8 mouse cellular contexts compared by ENCODE assay signal in genomic region chr13:67729441-67729840, GRCm38 (mm10). TPM values are rescaled to one million over a fixed set of nuclear protein-coding genes. Genes with fewer than 3 reads are reported as not detected.
DNase-seq lines count a peak whose midpoint lies in the region; ATAC-seq and TF ChIP-seq lines count a peak whose summit lies in the region.
"Not testable (repeated sequence)": the region's sequence is repeated elsewhere in the genome, so short reads cannot be mapped to it uniquely, and the experiment has no call there.

No protein-coding gene starts in this region.

- H3K4me3 ChIP-seq in embryonic facial prominence, embryonic 11.5 days (ENCODE audit: low read depth, low read length): peak overlapping the region; percentile 56
- peak overlapping the region; percentile 68 for H3K4me3 ChIP-seq in heart, embryonic 13.5 days
- peak overlapping the region; percentile 94 for H3K4me3 ChIP-seq in kidney, adult 2 months (ENCODE audit: insufficient read depth, low read depth, low read length)
- peak overlapping the region; percentile 61 for H3K4me3 ChIP-seq in limb, embryonic 11.5 days (ENCODE audit: low read depth, low read length)
- H3K4me3 ChIP-seq in macrophage (ENCODE audit: inconsistent target): peak overlapping the region; percentile 63

- peak; percentile 66 for DNase-seq in adipocyte (ENCODE audit: low spot score)
- peak; percentile 37 for DNase-seq in embryonic facial prominence, embryonic 11.5 days (ENCODE audit: low spot score)
- peak; percentile 59 for DNase-seq in kidney, adult 2 months
- DNase-seq in limb, embryonic 11.5 days (ENCODE audit: low spot score): peak; percentile 27
- peak; percentile 33 for DNase-seq in retina, postnatal 1 day
- peak; percentile 6 for DNase-seq in urinary bladder, postnatal 25 days (ENCODE audit: low spot score)

- WGBS in embryonic facial prominence, embryonic 11.5 days: 38% methylated on average over 4 of the region's 4 CpGs
- 54% methylated on average over 4 of the region's 4 CpGs for WGBS in heart, embryonic 13.5 days
- whole genome bisulfite sequencing in kidney, adult 2 months: 8% methylated on average over 4 of the region's 4 CpGs
- 59% methylated on average over 4 of the region's 4 CpGs for WGBS in limb, embryonic 11.5 days
- 11% methylated on average over 4 of the region's 4 CpGs for WGBS in macrophage (ENCODE audit: missing documents)

- H3K79me2 ChIP-seq in macrophage (ENCODE audit: inconsistent target): peaks cover 22% of the 10 kb centered on the region; the same call in 1 of the 2 replicates

- H3K27me3 ChIP-seq in embryonic facial prominence, embryonic 11.5 days (ENCODE audit: control insufficient read depth, insufficient read depth, low read length); heart, embryonic 13.5 days (replicated peaks); kidney, adult 2 months (replicated peaks; ENCODE audit: control insufficient read depth, insufficient read depth, low read length); limb, embryonic 11.5 days (ENCODE audit: control insufficient read depth, insufficient read depth, low read length): not testable (repeated sequence)

- not testable (repeated sequence) for H3K27ac ChIP-seq in embryonic facial prominence, embryonic 11.5 days (replicated peaks; ENCODE audit: low read depth, low read length); kidney, adult 2 months (ENCODE audit: insufficient read depth, low read depth, low read length); limb, embryonic 11.5 days (replicated peaks; ENCODE audit: low read depth, low read length)
- peak overlapping the region; percentile 32; the same call in 1 of the 2 replicates for H3K27ac ChIP-seq in heart, embryonic 13.5 days (replicated peaks)
- peak overlapping the region; percentile 33 for H3K27ac ChIP-seq in macrophage

- H3K9ac ChIP-seq in embryonic facial prominence, embryonic 11.5 days (replicated peaks; ENCODE audit: low read length): peak overlapping the region; percentile 47
- peak overlapping the region; percentile 84; the same call in 1 of the 2 replicates for H3K9ac ChIP-seq in heart, embryonic 13.5 days
- H3K9ac ChIP-seq in limb, embryonic 11.5 days (ENCODE audit: low read length): not testable (repeated sequence)

- not testable (repeated sequence) for H3K36me3 ChIP-seq in embryonic facial prominence, embryonic 11.5 days (replicated peaks; ENCODE audit: control insufficient read depth, insufficient read depth, low read depth, low read length); heart, embryonic 13.5 days; kidney, adult 2 months (ENCODE audit: control insufficient read depth, insufficient read depth, low read length); limb, embryonic 11.5 days (ENCODE audit: control insufficient read depth, insufficient read depth, low read length); macrophage (ENCODE audit: inconsistent target)

- H3K4me1 ChIP-seq in embryonic facial prominence, embryonic 11.5 days (ENCODE audit: control insufficient read depth, insufficient read depth, low read length); kidney, adult 2 months (ENCODE audit: control insufficient read depth, insufficient read depth, low read length); limb, embryonic 11.5 days (ENCODE audit: control insufficient read depth, insufficient read depth, low read length): not testable (repeated sequence)
- H3K4me1 ChIP-seq in heart, embryonic 13.5 days: peaks cover 13% of the 10 kb centered on the region

- H3K9me3 ChIP-seq in embryonic facial prominence, embryonic 11.5 days (replicated peaks; ENCODE audit: control insufficient read depth, low read length); limb, embryonic 11.5 days (ENCODE audit: control insufficient read depth, low read length): not testable (repeated sequence)
- peaks cover 11% of the 10 kb centered on the region for H3K9me3 ChIP-seq in heart, embryonic 13.5 days

- peak; percentile 68; the same call in 1 of the 2 replicates for ATAC-seq in embryonic facial prominence, embryonic 11.5 days (replicated peaks; ENCODE audit: insufficient number of reproducible peaks, low FRiP score, low TSS enrichment, low read depth)
- not testable (repeated sequence) for ATAC-seq in heart, embryonic 13.5 days (ENCODE audit: extremely low read depth, insufficient number of reproducible peaks, low FRiP score, low TSS enrichment)
- ATAC-seq in limb, embryonic 11.5 days (ENCODE audit: insufficient number of reproducible peaks, low FRiP score, low TSS enrichment, low read depth): peak; percentile 67

- H3K4me2 ChIP-seq in embryonic facial prominence, embryonic 11.5 days (ENCODE audit: low read depth, low read length): peak overlapping the region; percentile 37
- H3K4me2 ChIP-seq in heart, embryonic 13.5 days: peak overlapping the region; percentile 76
- peak overlapping the region; percentile 58; the same call in 1 of the 2 replicates for H3K4me2 ChIP-seq in limb, embryonic 11.5 days (ENCODE audit: low read depth, severe bottlenecking)

- peak; percentile 46 for TF ChIP-seq CTCF in kidney, adult 2 months (conservative IDR thresholded peaks at IDR 0.05; ENCODE audit: insufficient read depth, insufficient read length, low read depth, low read length)

- TF ChIP-seq POLR2A in kidney, adult 2 months (IDR thresholded peaks at IDR 0.05; ENCODE audit: low read depth, low read length): not testable (repeated sequence)

RNA-seq across cellular contexts. Expression of gene Zfp65, which starts 0.5 kb away (rescaled TPM):
- 3.8 and 4.1 TPM in 2 replicates for polyA plus RNA-seq in embryonic facial prominence, embryonic 11.5 days (2014; fragmentation: Nextera tagmentation; extraction: Ambion mirVana)
- 3.7 and 4.4 TPM in 2 replicates for polyA plus RNA-seq in heart, embryonic 13.5 days (2015; fragmentation: Nextera tagmentation; extraction: Ambion mirVana)
- polyA plus RNA-seq in kidney, adult 2 months (2012; rRNA removed): 1.1 and 1.9 TPM in 2 replicates
- polyA plus RNA-seq in limb, embryonic 11.5 days (2014; fragmentation: Nextera tagmentation; extraction: Ambion mirVana): 4.0 and 4.7 TPM in 2 replicates
- 10 to 100 TPM in 15 of 26 experiments, 1 to 10 TPM in 11; 4.4 to 27.5 (median 11.3) TPM for total RNA-seq in macrophage (2018; cell fraction: chromatin; rRNA removed)
- 10 to 100 TPM in 18 of 26 experiments, 1 to 10 TPM in 8; 4.5 to 16.7 (median 13.0) TPM for total RNA-seq in macrophage (2018; cell fraction: cytosol; rRNA removed)
- total RNA-seq in macrophage (2018; cell fraction: nucleus; rRNA removed): 10 to 100 TPM in 10 of 26 experiments, 1 to 10 TPM in 16; 3.7 to 24.4 (median 9.0) TPM
- polyA plus RNA-seq in macrophage (2018): 11.0 to 17.4 TPM (median 11.8 TPM) in 3 replicates

RNA-seq across cellular contexts. Expression of gene Zfp85, which starts 25.6 kb away (rescaled TPM):
- polyA plus RNA-seq in embryonic facial prominence, embryonic 11.5 days (2014; fragmentation: Nextera tagmentation; extraction: Ambion mirVana): 7.7 and 8.0 TPM in 2 replicates
- 2.4 and 3.2 TPM in 2 replicates for polyA plus RNA-seq in heart, embryonic 13.5 days (2015; fragmentation: Nextera tagmentation; extraction: Ambion mirVana)
- 0.53 and 0.58 TPM in 2 replicates for polyA plus RNA-seq in kidney, adult 2 months (2012; rRNA removed)
- 5.4 and 7.2 TPM in 2 replicates for polyA plus RNA-seq in limb, embryonic 11.5 days (2014; fragmentation: Nextera tagmentation; extraction: Ambion mirVana)
- total RNA-seq in macrophage (2018; cell fraction: chromatin; rRNA removed): 1 to 10 TPM in 17 of 26 experiments, under 1 TPM in 7, not detected in 2; 0.36 to 8.1 (median 2.1) TPM
- total RNA-seq in macrophage (2018; cell fraction: cytosol; rRNA removed): 1 to 10 TPM in 20 of 26 experiments, under 1 TPM in 6; 0.14 to 4.2 (median 2.5) TPM
- total RNA-seq in macrophage (2018; cell fraction: nucleus; rRNA removed): 1 to 10 TPM in 19 of 26 experiments, under 1 TPM in 6, not detected in 1; 0.36 to 7.8 (median 1.8) TPM
- 2.2 to 4.9 TPM (median 4.3 TPM) in 3 replicates for polyA plus RNA-seq in macrophage (2018)

RNA-seq across cellular contexts. Expression of gene Zfp738, which starts 42.6 kb away (rescaled TPM):
- 11.8 and 12.5 TPM in 2 replicates for polyA plus RNA-seq in embryonic facial prominence, embryonic 11.5 days (2014; fragmentation: Nextera tagmentation; extraction: Ambion mirVana)
- polyA plus RNA-seq in heart, embryonic 13.5 days (2015; fragmentation: Nextera tagmentation; extraction: Ambion mirVana): 6.7 and 7.8 TPM in 2 replicates
- polyA plus RNA-seq in kidney, adult 2 months (2012; rRNA removed): 3.6 and 4.2 TPM in 2 replicates
- 14.0 and 14.2 TPM in 2 replicates for polyA plus RNA-seq in limb, embryonic 11.5 days (2014; fragmentation: Nextera tagmentation; extraction: Ambion mirVana)
- total RNA-seq in macrophage (2018; cell fraction: chromatin; rRNA removed): 100 to 1,000 TPM in 2 of 26 experiments, 10 to 100 TPM in 24; 15.5 to 122 (median 52.7) TPM
- 10 to 100 TPM in 5 of 26 experiments, 1 to 10 TPM in 21; 3.6 to 11.3 (median 8.0) TPM for total RNA-seq in macrophage (2018; cell fraction: cytosol; rRNA removed)
- total RNA-seq in macrophage (2018; cell fraction: nucleus; rRNA removed): 10 to 100 TPM; 10.1 to 70.6 (median 23.7) TPM
- 4.4 to 8.6 TPM (median 6.8 TPM) in 3 replicates for polyA plus RNA-seq in macrophage (2018)

RNA-seq across cellular contexts. Expression of gene Zfp493, which starts 50.1 kb away (rescaled TPM):
- polyA plus RNA-seq in embryonic facial prominence, embryonic 11.5 days (2014; fragmentation: Nextera tagmentation; extraction: Ambion mirVana): 3.8 and 5.5 TPM in 2 replicates
- polyA plus RNA-seq in heart, embryonic 13.5 days (2015; fragmentation: Nextera tagmentation; extraction: Ambion mirVana): 1.2 and 1.9 TPM in 2 replicates
- polyA plus RNA-seq in kidney, adult 2 months (2012; rRNA removed): 0.90 and 2.1 TPM in 2 replicates
- polyA plus RNA-seq in limb, embryonic 11.5 days (2014; fragmentation: Nextera tagmentation; extraction: Ambion mirVana): 2.8 and 3.1 TPM in 2 replicates
- total RNA-seq in macrophage (2018; cell fraction: chromatin; rRNA removed): 1 to 10 TPM in 16 of 26 experiments, under 1 TPM in 10; 0.37 to 5.5 (median 1.2) TPM
- total RNA-seq in macrophage (2018; cell fraction: cytosol; rRNA removed): 1 to 10 TPM in 21 of 26 experiments, under 1 TPM in 5; 0.37 to 3.2 (median 2.0) TPM
- total RNA-seq in macrophage (2018; cell fraction: nucleus; rRNA removed): 1 to 10 TPM in 17 of 26 experiments, under 1 TPM in 9; 0.28 to 7.0 (median 1.6) TPM
- polyA plus RNA-seq in macrophage (2018): 2.4 to 3.7 TPM (median 2.5 TPM) in 3 replicates

Comparison
In these comparisons a context has a peak if more than half of its experiments do, and no peak if none do; other contexts are left out.
1. DNase-seq: peak in every context shown above with its lines; median percentile 66 in adipocyte; 59 in kidney, adult 2 months; 37 in embryonic facial prominence, embryonic 11.5 days; 33 in retina, postnatal 1 day; 27 in limb, embryonic 11.5 days; 6 in urinary bladder, postnatal 25 days.